Mouse (Mus musculus) hematopoietic stem cell, adult 5-6 weeks (primary cell): ENCODE data around the gene Unc5c. TPM values are rescaled to one million over a fixed set of nuclear protein-coding genes. Genes with fewer than 3 reads are reported as not detected.

Source experiments
- ATAC-seq, 2 experiments: fragments of 125-278 bp in 1 of 2; replicated peaks in 1 of 2; 2 replicates each; pipeline ENCODE4 v1.8.0; 2016 to 2017; ENCODE audit warnings: inconsistent platforms in 2 of 2, mild to moderate bottlenecking in 2 of 2, moderate number of reproducible peaks in 2 of 2, low read depth in 1 of 2, moderate TSS enrichment in 1 of 2; ENCODE audit not compliant: low FRiP score in 2 of 2, poor library complexity in 2 of 2, severe bottlenecking in 2 of 2, insufficient read depth in 1 of 2, low TSS enrichment in 1 of 2
- total RNA-seq: library from RNA; stranded (forward); fragments of 172-1452, 232-1000 nt; gene quantifications from 2 replicates; pipeline ENCODE4 v1.2.3, GENCODE M21; 2017

The Unc5c gene
- total RNA-seq, 1 experiment from 2014 or later, result not detected

DNA sequence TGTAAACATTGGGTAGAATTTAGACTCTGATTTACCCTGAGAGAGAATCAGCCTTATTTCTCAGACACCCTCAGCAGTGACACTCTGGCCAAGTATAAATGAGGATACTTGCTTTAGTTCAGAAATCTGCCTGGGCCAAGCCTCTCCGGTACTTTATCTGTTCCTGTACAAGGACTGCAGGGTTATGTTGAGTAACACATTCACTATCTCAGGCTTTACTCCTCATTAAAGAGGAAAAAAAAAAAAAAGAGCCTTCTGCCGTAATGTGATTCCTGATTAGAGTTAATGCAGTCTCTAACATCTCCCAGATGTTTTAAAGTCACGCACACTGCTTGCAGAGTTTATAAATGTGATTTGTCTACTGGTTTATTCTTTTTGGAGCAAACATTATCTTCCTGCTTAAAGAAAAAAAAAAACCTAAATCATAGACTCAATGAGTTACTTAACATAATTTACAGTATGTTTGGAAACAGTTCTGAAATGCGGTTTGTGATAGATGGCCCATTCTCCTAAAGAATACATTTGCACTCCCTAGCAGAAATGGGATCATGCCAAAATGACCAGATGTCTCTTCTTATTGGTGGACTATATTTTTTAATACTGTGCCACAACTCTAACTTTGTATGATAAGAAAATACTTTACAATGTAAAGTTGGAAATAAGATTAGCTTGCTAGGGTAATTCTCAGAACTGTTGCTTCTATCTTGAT is 33.5 kb downstream of the Unc5c start:
- ATAC-seq, result no peak

DNA sequence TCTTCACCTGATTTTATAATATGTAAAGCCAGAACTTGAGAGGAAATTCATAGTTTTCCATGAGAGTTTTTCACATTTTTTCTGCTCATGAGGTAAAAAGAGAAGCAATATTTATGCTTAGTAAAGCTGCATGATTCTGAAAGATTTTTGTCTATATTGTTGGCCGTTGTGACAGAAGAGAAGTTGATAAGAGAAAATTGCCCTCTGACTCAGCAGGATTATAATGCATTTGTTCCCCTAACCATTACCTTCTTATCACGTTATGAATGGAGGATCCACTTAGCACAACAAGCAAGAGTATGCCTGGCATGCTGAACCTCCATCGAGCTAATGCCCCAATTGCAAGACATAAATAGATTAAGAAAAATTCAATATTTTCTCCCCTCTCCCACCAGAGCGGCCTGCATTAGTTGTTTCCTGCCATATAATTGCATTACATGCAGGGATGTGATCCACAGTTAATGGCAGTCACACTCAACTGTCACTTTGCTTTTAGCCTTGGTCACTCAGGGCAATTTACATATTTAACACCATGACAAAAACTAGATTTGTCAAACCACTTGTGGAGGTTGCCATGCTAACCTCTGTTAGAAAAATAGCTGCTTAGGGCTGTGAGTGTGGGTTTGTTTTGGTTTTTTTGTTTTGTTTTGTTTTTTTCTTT is 37.0 kb downstream of the Unc5c start:
- ATAC-seq, result no peak

DNA sequence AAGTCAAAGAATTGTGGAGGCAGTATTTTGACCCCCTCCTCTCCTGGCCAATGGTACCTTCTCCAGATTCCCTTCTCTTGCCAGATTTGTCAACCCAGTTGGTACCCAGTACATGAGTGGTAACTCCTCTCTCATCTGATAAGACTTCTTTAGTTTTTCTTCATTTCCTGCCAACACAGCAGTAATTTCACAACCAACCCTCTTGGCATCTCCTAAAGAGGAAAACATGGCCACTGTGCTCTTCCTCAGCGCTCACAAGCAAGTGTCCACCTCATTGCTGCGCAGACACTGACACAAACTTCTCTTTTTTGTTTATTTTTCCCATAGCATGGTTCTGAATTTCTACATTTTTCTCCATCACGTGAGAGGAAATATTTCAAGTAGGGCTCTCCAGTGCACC is 38.3 kb downstream of the Unc5c start:
- ATAC-seq, result peak in 1 of 2 experiments; percentile 39; a peak in 1 of 4 replicates

GRCm38 (mm10) chr3:141509772-141510171 is 44.8 kb downstream of the Unc5c start:
- no peak for ATAC-seq

DNA sequence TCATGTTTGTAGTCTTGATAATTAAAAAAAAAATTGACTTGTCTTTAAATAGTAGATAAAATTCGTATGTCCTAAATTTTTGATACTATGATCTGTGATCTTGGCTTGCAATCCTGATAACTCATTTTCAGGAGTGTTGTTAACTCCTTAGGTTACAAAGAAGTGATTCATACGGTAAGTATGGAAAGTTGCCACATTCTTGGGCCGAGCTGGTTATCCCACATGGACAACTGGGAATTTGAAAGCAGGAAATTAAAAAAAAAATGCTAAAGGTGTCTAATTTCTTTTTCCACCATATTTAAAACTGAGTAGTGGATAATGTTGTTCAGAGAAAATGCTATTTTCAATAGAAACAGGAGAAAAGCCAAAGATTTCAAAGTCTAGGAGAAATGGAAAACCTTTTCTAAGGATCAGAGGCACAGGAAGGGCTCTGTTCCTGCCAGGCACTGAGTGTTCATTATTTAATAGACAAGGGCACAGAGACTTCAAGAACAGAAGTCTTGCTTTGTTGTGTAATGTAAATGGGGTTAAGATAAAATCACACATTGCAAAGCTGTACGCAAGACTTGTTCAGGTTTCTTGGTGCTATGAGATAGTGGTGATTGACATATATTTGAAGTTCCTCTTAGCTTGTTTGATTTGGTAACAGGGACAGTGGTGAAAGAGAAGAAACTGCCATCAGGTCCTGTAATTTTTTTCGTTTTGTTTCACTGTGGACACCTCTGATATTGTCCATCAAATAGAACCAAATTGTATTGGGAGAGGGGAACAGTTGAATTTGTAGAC is 46.4 kb downstream of the Unc5c start:
- ATAC-seq, result peak in 1 of 2 experiments; percentile 53; a peak in 1 of 4 replicates

DNA sequence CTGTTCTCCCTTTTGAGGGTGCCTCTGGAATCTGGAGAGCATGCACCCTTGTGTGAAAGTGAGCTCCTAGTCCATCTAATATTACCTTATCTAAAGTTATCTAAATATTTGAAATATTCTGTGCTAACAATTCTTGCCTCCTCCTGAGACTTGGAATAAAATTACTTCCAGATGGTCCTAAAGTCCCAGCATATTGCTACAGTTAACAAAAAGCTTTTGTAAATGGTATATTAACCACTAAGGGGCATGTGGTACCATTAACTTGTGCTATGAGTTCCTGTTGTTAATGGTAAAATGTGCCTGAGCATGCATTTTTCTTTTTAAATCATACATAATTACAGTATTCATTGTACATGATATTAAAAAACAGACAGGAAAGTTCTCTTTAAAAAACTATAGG is 63.7 kb downstream of the Unc5c start:
- ATAC-seq, result no peak

DNA sequence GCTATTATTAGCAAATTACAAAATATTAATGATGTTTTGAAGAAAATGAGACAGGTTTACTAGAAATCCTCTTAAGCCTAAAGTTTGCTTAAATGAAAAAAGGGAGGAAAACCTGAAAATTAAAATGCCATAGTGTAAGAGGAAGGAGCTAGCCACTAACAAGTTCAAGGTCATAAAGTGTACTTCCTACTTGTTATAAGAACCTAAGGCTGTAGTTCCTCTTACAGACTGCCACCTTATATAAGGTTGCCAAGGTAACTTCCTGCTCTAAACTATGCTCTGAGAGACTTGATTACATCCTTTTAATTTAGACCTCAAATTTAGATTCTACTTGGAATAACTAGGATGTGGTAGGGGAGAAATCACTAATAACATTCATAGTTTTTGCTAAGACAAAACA is 64.6 kb downstream of the Unc5c start:
- ATAC-seq, result peak; percentile 64 to 96; a peak in 3 of 4 replicates

- no peak for ATAC-seq
These were observed 68.8 kb downstream of the Unc5c start for GRCm38 (mm10) chr3:141533861-141534260.

- no peak for ATAC-seq
These were observed 71.8 kb downstream of the Unc5c start for GRCm38 (mm10) chr3:141536857-141537256.

DNA sequence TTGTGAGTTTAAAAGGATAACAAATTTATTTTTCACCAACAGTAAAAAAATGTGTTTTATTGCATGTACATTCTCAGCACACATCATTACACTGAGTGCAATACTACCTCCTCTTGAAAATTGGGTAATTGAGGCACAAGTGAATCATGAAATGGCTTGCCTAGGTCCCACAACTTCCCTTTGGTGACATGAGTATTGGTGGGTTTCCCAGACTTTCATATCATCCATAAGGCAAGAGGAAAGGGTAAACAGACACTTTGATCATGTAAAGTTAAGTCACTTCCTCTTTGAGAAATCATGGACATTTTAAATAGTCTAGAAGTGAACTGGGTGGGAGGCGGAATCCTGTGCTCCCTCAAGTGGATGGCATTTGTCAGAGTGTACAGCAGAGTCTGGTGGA is 73.1 kb downstream of the Unc5c start:
- no peak for ATAC-seq

GRCm38 (mm10) chr3:141540749-141541148 is 75.7 kb downstream of the Unc5c start:
- ATAC-seq, result no peak

- no peak for ATAC-seq
These were observed 82.4 kb downstream of the Unc5c start for GRCm38 (mm10) chr3:141547341-141547814.

DNA sequence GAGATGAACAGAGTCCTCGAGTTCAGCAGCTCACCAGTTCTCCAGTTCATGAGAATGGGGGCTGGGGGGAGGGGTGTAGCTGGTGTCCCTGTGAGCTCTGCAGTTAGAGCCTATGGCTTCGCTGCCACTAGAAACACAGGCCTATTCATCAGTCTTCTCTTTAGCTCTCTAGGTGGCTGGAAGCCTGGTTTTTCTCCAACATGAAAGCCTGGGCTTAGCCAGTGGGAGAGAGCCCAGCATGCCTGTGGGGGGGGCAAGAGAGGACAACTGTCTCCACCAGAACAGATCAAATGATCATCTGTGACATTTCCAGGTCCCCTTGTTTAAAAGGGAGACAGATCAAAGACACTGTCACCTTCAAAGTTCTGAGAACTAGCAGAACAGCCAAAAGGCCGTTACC is 84.6 kb downstream of the Unc5c start:
- ATAC-seq, result no peak

- ATAC-seq, result no peak
These were observed 87.9 kb downstream of the Unc5c start for GRCm38 (mm10) chr3:141552960-141553359.

GRCm38 (mm10) chr3:141557072-141557471 is 92.1 kb downstream of the Unc5c start:
- ATAC-seq, result no peak

DNA sequence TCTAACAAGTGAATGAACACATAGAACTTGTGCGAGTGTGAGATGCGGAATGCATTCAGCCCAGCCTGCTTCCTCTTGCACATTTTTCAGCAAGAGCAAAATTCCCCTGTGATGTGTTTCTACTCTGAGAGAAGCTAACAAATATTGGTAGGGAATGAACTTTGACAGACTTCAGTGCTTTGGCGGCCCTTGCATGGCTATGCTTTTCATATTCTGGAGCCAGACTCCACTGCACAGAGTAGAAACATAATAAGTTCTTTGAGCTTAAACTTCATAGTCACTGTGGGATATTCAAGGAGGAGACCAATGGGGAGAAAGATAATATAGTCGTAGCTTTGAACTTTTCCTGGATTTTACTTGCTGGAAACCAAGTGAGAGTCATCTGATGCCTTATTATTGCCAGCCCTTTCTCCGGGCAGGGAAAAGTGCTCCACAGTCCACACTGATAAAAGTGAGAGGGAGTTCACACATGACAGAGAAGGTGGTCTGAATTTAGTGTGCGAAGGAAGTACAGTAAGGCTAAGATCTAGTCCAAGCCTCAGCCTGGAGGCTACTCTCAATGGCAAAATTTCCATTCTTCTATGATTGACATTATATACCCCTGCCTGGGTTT is 110.2 kb downstream of the Unc5c start:
- no peak for ATAC-seq

DNA sequence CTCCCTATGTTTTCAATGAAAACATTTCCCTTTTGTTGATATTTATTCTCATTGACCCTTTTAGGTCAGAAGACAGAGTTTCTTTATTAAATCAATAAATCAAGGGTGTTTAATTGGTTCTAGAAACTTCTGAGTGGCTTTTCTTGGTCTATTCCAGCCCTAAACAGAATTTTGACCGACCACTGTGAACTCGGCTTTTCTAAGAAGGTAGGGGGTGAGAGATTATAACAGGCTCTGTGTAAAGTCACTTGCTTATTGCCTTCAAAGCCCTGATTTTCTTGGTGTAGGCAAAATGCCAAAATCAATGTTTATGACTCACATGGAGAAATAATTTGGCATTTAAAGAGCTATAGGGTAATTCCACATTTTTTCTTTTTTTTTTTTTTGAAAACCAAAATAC is 112.4 kb downstream of the Unc5c start:
- ATAC-seq, result no peak
